Mouse (Mus musculus): ENCODE measurements around the gene Mical2. TPM values are rescaled to one million over a fixed set of nuclear protein-coding genes. Genes with fewer than 3 reads are reported as not detected.

Gene Mical2
- polyA plus RNA-seq, 1 experiment from 2014 or later = 140 TPM

DNA sequence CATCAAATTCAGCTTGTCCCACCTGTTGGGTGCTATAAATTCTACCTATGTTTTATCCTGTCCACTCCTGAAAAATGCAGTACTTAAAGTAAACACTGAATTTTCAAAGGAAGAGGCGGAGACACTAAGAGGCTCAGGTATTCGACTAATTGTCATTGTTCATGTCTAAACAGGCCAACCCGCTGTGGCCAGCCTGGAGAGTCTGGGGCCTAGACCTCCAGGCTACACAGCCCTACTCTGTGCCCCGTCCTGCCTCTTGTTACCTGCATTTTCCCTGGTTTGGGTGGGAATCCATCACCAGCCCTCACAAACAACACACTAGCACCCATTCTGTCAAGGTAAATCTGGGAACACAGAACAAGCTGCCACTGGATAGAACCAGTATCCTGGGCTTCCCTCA lies 191.9 kb downstream of the Mical2 start:
- no peak for ATAC-seq (ENCODE audit: insufficient number of reproducible peaks, insufficient read depth, low FRiP score, low read depth)
- no peak overlapping the region for H3K27ac ChIP-seq (replicated peaks in 1 of 2; ENCODE audit: control insufficient read depth in 1 of 2, insufficient read depth in 1 of 2, low read depth in 2 of 2, low read length in 2 of 2)

DNA sequence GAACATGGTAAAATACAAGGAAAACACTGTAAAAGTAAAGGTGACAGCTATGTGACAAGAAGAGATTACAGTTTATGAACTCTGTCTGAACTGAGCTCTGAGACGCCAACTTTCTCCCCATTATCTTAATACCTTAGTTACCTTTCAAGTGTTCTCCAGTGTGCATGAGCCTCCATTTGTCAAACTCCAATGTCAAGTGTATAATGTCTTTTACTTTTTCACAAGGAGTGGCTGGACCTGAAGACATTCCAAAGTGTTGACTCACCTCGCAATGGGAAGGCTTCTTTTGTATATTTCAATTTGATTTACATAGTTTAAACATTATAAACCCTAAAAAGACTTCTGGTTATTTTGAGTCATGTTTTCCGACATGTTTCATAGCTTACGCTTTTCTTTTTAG lies 197.8 kb downstream of the Mical2 start:
- ATAC-seq (ENCODE audit: insufficient number of reproducible peaks, insufficient read depth, low FRiP score, low read depth) = no peak
- no peak overlapping the region for H3K4me3 ChIP-seq (ENCODE audit: control insufficient read depth in 1 of 2, insufficient read depth in 1 of 2, low read depth in 1 of 2, low read length in 2 of 2)
- no peaks in the 10 kb centered on the region for H3K9me3 ChIP-seq (ENCODE audit: control insufficient read depth, low read length)
- H3K4me1 ChIP-seq (ENCODE audit: control insufficient read depth in 2 of 2, insufficient read depth in 2 of 2, low read length in 2 of 2) = peaks cover 9 to 11% of the 10 kb centered on the region in 2 experiments
- H3K27me3 ChIP-seq (ENCODE audit: control insufficient read depth, insufficient read depth, low read length) = no peaks in the 10 kb centered on the region
- H3K36me3 ChIP-seq (ENCODE audit: control insufficient read depth, insufficient read depth, low read length) = no peaks in the 10 kb centered on the region
- H3K9ac ChIP-seq (ENCODE audit: low read length) = no peak overlapping the region
- WGBS = 80% methylated on average over 4 of the region's 4 CpGs
- no peak overlapping the region for H3K4me2 ChIP-seq (ENCODE audit: low read length)
- H3K27ac ChIP-seq (replicated peaks in 1 of 2; ENCODE audit: control insufficient read depth in 1 of 2, insufficient read depth in 1 of 2, low read depth in 2 of 2, low read length in 2 of 2) = no peak overlapping the region

More for the DNA sequence above, 191.9 kb downstream of the Mical2 start:
- 89% methylated on average over 4 of the region's 4 CpGs for WGBS
- Histone ChIP-seq H3K4me2 (ENCODE audit: low read length) (no peak overlapping the region), H3K9me3 (ENCODE audit: control insufficient read depth, low read length) (no peaks in the 10 kb centered on the region), H3K36me3 (ENCODE audit: control insufficient read depth, insufficient read depth, low read length) (no peaks in the 10 kb centered on the region), H3K27me3 (ENCODE audit: control insufficient read depth, insufficient read depth, low read length) (no peaks in the 10 kb centered on the region), H3K9ac (ENCODE audit: low read length) (no peak overlapping the region), H3K4me3 (ENCODE audit: control insufficient read depth in 1 of 2, insufficient read depth in 1 of 2, low read depth in 1 of 2, low read length in 2 of 2) (no peak overlapping the region), H3K4me1 (ENCODE audit: control insufficient read depth in 2 of 2, insufficient read depth in 2 of 2, low read length in 2 of 2) (peaks cover 6 to 13% of the 10 kb centered on the region in 2 experiments)

DNA sequence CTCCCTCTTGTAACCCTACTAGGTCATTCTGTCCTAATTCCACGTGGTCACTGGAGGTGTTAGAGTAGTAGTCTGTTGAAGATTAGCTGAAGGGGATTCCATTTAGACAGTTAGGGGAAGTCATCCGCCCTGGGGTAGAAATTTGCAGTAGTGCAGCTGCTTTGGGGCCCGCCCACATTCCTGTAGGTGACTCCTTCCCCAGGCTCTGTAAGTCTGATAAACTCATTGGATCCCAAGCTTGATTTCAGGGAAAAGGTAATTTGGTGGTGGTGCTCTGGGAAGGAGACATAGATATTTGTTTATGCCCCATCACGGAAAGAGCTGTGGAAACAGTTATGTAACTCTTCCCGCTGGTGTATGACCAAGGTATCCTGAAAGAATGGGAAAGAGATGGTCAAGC lies 201.2 kb downstream of the Mical2 start:
- Histone ChIP-seq H3K9me3 (ENCODE audit: control insufficient read depth, low read length) (no peaks in the 10 kb centered on the region), H3K27ac (replicated peaks in 1 of 2; ENCODE audit: control insufficient read depth in 1 of 2, insufficient read depth in 1 of 2, low read depth in 2 of 2, low read length in 2 of 2) (peak overlapping the region; percentile 98 to 99; a peak in 3 of 4 replicates), H3K4me2 (ENCODE audit: low read length) (peak overlapping the region; percentile 84), H3K9ac (ENCODE audit: low read length) (peak overlapping the region; percentile 95), H3K4me3 (ENCODE audit: control insufficient read depth in 1 of 2, insufficient read depth in 1 of 2, low read depth in 1 of 2, low read length in 2 of 2) (peak overlapping the region in 1 of 2 experiments; percentile 78; a peak in 1 of 4 replicates), H3K4me1 (ENCODE audit: control insufficient read depth in 2 of 2, insufficient read depth in 2 of 2, low read length in 2 of 2) (peaks cover 12 to 19% of the 10 kb centered on the region in 2 experiments), H3K36me3 (ENCODE audit: control insufficient read depth, insufficient read depth, low read length) (no peaks in the 10 kb centered on the region), H3K27me3 (ENCODE audit: control insufficient read depth, insufficient read depth, low read length) (no peaks in the 10 kb centered on the region)
- no peak for ATAC-seq (ENCODE audit: insufficient number of reproducible peaks, insufficient read depth, low FRiP score, low read depth)
- WGBS = 33% methylated on average over 5 of the region's 5 CpGs

DNA sequence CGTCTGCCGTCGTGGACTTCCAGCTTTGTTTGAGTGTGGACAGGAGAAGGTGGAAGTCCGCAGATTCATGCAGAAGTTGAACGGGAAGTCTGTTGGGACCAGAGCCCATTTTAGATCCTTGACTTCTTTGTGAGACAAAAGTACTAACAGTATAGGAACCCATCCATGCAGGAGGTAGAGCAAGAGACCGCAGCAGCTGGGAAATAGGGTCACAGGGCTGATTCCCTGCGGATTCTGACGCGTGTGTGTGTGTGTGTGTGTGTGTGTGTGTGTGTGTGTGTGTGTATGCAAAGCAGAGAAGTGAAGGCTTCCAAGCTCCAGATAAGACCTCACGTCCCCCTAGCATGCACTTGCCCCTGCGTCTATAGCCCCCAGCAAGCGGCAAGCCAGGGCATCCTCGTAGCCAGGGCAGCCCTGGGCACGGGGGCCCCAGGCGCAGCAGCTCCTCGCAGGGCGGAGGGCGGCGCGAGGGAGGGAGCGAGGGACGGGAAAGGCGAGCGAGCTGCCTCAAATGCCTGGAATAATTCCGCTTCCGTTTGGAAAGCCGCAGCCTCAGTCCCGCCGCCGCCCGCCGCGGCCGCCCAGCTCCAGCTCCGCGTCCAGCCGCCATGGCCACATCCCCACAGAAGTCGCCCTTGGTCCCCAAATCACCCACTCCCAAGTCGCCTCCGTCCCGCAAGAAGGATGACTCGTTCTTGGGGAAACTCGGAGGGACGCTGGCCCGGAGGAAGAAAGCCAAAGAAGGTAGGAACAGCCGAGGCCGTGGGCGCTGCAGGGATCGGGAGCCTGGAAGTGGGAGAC lies 201.9 kb downstream of the Mical2 start, which contains the start of gene Parva:
Gene Parva (plus strand): TSS at position 149 of the 801 bp plus-strand sequence.
- Histone ChIP-seq H3K27ac (replicated peaks in 1 of 2; ENCODE audit: control insufficient read depth in 1 of 2, insufficient read depth in 1 of 2, low read depth in 2 of 2, low read length in 2 of 2) (peak within 1 kb of the TSS; percentile 98 to 99), H3K9ac (ENCODE audit: low read length) (peak within 1 kb of the TSS; percentile 95), H3K4me1 (ENCODE audit: control insufficient read depth in 2 of 2, insufficient read depth in 2 of 2, low read length in 2 of 2) (peaks cover 12 to 19% of the 10 kb centered on the region in 2 experiments), H3K36me3 (ENCODE audit: control insufficient read depth, insufficient read depth, low read length) (no peaks in the 10 kb centered on the region), H3K4me3 (ENCODE audit: control insufficient read depth in 1 of 2, insufficient read depth in 1 of 2, low read depth in 1 of 2, low read length in 2 of 2) (peak within 1 kb of the TSS; percentile 78 to 89), H3K27me3 (ENCODE audit: control insufficient read depth, insufficient read depth, low read length) (no peaks in the 10 kb centered on the region), H3K9me3 (ENCODE audit: control insufficient read depth, low read length) (no peaks in the 10 kb centered on the region), H3K4me2 (ENCODE audit: low read length) (peak within 1 kb of the TSS; percentile 84)
- ATAC-seq (ENCODE audit: insufficient number of reproducible peaks, insufficient read depth, low FRiP score, low read depth) = peak; percentile 84
- WGBS = under 1% methylated on average over 46 of the region's 49 CpGs

DNA sequence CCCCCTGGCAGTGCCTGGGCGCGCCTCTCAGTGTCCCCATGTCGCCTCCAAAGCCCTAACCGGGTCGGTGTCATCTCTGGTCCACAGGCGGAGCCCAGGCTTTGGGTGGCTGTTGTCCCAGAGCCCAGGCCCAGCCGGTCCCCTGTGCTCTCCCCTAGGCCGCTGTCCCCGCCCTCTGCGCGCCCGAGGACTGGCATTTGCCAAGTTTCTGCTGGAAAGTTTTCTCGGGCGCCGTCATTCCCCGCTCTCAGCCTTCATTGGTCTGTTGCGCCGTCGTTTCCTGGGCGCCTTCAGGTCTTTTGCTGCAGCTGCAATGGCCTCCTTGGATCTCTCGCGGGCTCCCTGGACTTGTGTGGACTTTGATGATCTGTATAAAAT lies 202.5 kb downstream of the Mical2 start:
- WGBS = 3% methylated on average over 22 of the region's 22 CpGs
- H3K9me3 ChIP-seq (ENCODE audit: control insufficient read depth, low read length) = no peaks in the 10 kb centered on the region
- H3K27me3 ChIP-seq (ENCODE audit: control insufficient read depth, insufficient read depth, low read length) = no peaks in the 10 kb centered on the region
- peak overlapping the region; percentile 98 to 99 for H3K27ac ChIP-seq (replicated peaks in 1 of 2; ENCODE audit: control insufficient read depth in 1 of 2, insufficient read depth in 1 of 2, low read depth in 2 of 2, low read length in 2 of 2)
- H3K36me3 ChIP-seq (ENCODE audit: control insufficient read depth, insufficient read depth, low read length) = no peaks in the 10 kb centered on the region
- H3K9ac ChIP-seq (ENCODE audit: low read length) = peak overlapping the region; percentile 95
- H3K4me1 ChIP-seq (ENCODE audit: control insufficient read depth in 2 of 2, insufficient read depth in 2 of 2, low read length in 2 of 2) = peaks cover 12 to 19% of the 10 kb centered on the region in 2 experiments
- ATAC-seq (ENCODE audit: insufficient number of reproducible peaks, insufficient read depth, low FRiP score, low read depth) = peak; percentile 89
- peak overlapping the region; percentile 84 for H3K4me2 ChIP-seq (ENCODE audit: low read length)
- H3K4me3 ChIP-seq (ENCODE audit: control insufficient read depth in 1 of 2, insufficient read depth in 1 of 2, low read depth in 1 of 2, low read length in 2 of 2) = peak overlapping the region; percentile 78 to 89

DNA sequence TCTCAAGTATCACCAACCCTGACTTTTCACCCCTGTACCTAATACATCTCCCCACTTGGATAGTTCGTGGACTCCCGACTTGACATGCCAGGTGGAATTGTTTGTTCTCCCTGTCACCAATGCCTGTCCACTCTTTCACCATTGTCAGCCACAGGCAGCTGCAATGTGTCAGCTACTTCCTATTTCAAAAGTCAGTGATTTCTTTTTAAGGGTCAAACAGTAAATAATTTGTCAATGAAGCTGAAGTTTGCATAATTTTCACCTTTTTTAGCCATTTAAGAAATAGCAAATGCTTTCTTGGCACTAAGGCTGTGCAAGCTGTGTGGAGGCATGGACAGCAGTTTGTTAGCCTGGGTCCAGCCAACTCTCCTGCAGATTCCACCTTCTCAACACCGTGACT lies 214.2 kb downstream of the Mical2 start:
- H3K9me3 ChIP-seq (ENCODE audit: control insufficient read depth, low read length) = 0 out of 2 replicates have a peak, but pooled peaks cover 1% of the 10 kb centered on the region
- 43% methylated on average over 3 of the region's 3 CpGs for WGBS
- H3K4me1 ChIP-seq (ENCODE audit: control insufficient read depth in 2 of 2, insufficient read depth in 2 of 2, low read length in 2 of 2) = peaks cover 26 to 53% of the 10 kb centered on the region in 2 experiments
- H3K27ac ChIP-seq (replicated peaks in 1 of 2; ENCODE audit: control insufficient read depth in 1 of 2, insufficient read depth in 1 of 2, low read depth in 2 of 2, low read length in 2 of 2) = no peak overlapping the region
- ATAC-seq (ENCODE audit: insufficient number of reproducible peaks, insufficient read depth, low FRiP score, low read depth) = no peak
- H3K4me2 ChIP-seq (ENCODE audit: low read length) = no peak overlapping the region
- no peaks in the 10 kb centered on the region for H3K27me3 ChIP-seq (ENCODE audit: control insufficient read depth, insufficient read depth, low read length)
- H3K9ac ChIP-seq (ENCODE audit: low read length) = no peak overlapping the region
- H3K4me3 ChIP-seq (ENCODE audit: control insufficient read depth in 1 of 2, insufficient read depth in 1 of 2, low read depth in 1 of 2, low read length in 2 of 2) = no peak overlapping the region
- H3K36me3 ChIP-seq (ENCODE audit: control insufficient read depth, insufficient read depth, low read length) = peaks cover 5% of the 10 kb centered on the region; the same call in 1 of the 2 replicates

DNA sequence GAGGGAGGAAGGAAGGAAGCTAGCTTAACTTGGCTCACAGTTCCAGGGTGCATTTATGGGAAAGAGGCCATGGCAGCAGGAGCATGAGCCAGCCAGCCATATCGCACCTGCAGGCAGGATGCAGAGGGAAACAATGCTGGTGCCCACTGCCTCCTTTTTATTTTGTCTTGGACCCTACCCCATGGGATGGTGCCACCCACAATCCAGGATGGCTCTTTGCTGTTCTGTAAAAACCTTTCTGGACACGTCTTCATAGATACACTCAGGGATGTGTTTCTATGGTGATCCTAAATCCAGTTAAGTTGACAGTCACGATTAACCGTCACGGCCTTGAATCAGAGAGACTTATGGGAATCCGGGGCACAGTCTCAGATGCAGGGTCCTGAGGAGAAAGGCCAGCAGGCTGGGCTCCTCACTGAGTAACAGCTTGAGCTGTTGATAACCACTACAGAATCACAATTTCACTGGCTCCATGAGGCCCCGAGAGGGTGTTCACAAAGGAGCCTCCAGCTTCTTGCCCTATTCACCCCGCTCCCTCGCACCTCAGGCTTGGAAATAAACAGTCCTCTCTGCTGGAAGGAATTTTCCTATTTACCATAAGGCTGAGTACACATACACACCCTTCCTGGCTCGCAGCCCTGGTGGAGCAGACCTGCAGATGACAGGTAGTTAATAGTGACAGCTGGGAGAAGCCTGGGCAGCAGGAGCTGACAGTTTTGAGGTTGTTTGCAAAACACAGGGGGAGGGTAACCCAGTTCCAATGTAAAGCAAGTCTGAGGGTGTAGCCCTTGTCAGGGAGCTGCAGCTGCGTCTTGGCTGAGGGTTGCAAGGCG lies 218.7 kb downstream of the Mical2 start:
- no peaks in the 10 kb centered on the region for H3K9me3 ChIP-seq (ENCODE audit: control insufficient read depth, low read length)
- no peak overlapping the region for H3K4me3 ChIP-seq (ENCODE audit: control insufficient read depth in 1 of 2, insufficient read depth in 1 of 2, low read depth in 1 of 2, low read length in 2 of 2)
- ATAC-seq (ENCODE audit: insufficient number of reproducible peaks, insufficient read depth, low FRiP score, low read depth) = peak; percentile 36
- H3K36me3 ChIP-seq (ENCODE audit: control insufficient read depth, insufficient read depth, low read length) = no peaks in the 10 kb centered on the region
- H3K27ac ChIP-seq (replicated peaks in 1 of 2; ENCODE audit: control insufficient read depth in 1 of 2, insufficient read depth in 1 of 2, low read depth in 2 of 2, low read length in 2 of 2) = peak overlapping the region; percentile 29 to 64
- WGBS = 24% methylated on average over 12 of the region's 12 CpGs
- peaks cover 27 to 49% of the 10 kb centered on the region in 2 experiments for H3K4me1 ChIP-seq (ENCODE audit: control insufficient read depth in 2 of 2, insufficient read depth in 2 of 2, low read length in 2 of 2)
- peak overlapping the region; percentile 49 for H3K4me2 ChIP-seq (ENCODE audit: low read length)
- H3K9ac ChIP-seq (ENCODE audit: low read length) = peak overlapping the region; percentile 32
- no peaks in the 10 kb centered on the region for H3K27me3 ChIP-seq (ENCODE audit: control insufficient read depth, insufficient read depth, low read length)

Measured in heart, embryonic 14.5 days (tissue).